Mouse (Mus musculus) forebrain, embryonic 16.5 days (tissue): ENCODE results near the gene Dusp12. TPM values are rescaled to one million over a fixed set of nuclear protein-coding genes. Genes with fewer than 3 reads are reported as not detected.

Source experiments
- ATAC-seq: fragments of 200-750 bp; cut with Nextera tagmentation; 2 replicates; pipeline ENCODE4 v1.8.0; 2017; ENCODE audit warnings: mild to moderate bottlenecking, moderate library complexity
- H3K27ac ChIP-seq: fragments of 300-500 bp; sonication (generic); 2 replicates; pipeline ENCODE4 v1.5.1; 2014; ENCODE audit warnings: low read length, control low read depth
- H3K27me3 ChIP-seq: fragments of 300-500 bp; sonication (generic); replicated peaks from 2 replicates; pipeline ENCODE4 v1.6.1; 2014; ENCODE audit warnings: low read length; ENCODE audit not compliant: control insufficient read depth, insufficient read depth
- H3K36me3 ChIP-seq: fragments of 300-500 bp; sonication (generic); 2 replicates; pipeline ENCODE4 v1.6.1; 2014; ENCODE audit not compliant: control insufficient read depth, insufficient read depth
- H3K4me1 ChIP-seq: fragments of 300-500 bp; sonication (generic); replicated peaks from 2 replicates; pipeline ENCODE4 v1.6.1; 2014; ENCODE audit warnings: low read length; ENCODE audit not compliant: control insufficient read depth, insufficient read depth
- H3K4me2 ChIP-seq: fragments of 300-500 bp; sonication (generic); 2 replicates; pipeline ENCODE4 v1.6.1; 2014; ENCODE audit warnings: mild to moderate bottlenecking, low read length, control low read depth
- H3K4me3 ChIP-seq: fragments of 300-500 bp; sonication (generic); replicated peaks from 2 replicates; pipeline ENCODE4 v1.5.1; 2014; ENCODE audit warnings: mild to moderate bottlenecking, low read length, control low read depth
- H3K9ac ChIP-seq: fragments of 300-500 bp; sonication (generic); replicated peaks from 2 replicates; pipeline ENCODE4 v1.6.1; 2014; ENCODE audit warnings: low read depth, low read length, control low read depth
- H3K9me3 ChIP-seq: fragments of 300-500 bp; sonication (generic); 2 replicates; pipeline ENCODE4 v1.6.1; 2016; ENCODE audit warnings: low read length; ENCODE audit not compliant: control insufficient read depth
- WGBS: fragments of 180-500 bp; shearing (Covaris S2); extraction: QIAGEN DNeasy Blood & Tissue Kit; methylation state at CpG from one replicate; pipeline ENCODE4 v1.1.7; 2014; 5-methylcytosine and 5-hydroxymethylcytosine counted together
- polyA plus RNA-seq: library from polyadenylated mRNA; unstranded; fragments of >200 nt; fragmentation: Nextera tagmentation; extraction: Ambion mirVana; gene quantifications from 2 replicates; pipeline ENCODE4 v1.2.1, GENCODE M21; 2015

Dusp12 gene
- polyA plus RNA-seq: 32.6 and 39.2 TPM in 2 replicates

DNA sequence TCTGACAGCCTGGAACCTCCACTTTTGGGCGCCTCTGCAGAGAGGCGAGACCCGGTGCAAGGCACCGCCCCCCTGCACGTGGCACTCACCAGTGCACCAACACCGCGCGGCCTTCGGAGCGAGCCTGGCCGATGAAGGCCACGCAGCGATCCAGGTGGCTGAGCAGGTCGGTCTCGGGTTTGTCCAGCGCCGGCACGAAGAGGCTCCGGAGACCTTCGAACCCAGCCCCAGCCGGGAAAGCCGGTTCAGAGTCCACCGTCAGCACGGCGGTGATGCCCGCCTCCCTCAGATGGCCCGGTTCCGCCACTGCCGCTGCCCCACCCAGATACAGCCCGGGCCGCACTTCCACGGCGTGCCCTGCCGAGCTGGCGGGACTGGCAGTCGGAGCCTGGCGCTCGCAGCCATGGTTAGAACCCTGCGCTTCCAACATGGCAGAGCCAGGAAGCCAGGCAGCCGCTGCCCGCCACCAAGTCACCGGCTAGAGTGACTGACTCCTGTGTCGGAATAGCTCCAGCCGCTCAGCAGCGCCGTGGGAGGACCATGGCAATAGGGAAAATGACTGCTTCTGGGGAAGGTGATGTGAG is at the start of gene Dusp12, which contains the start of gene Gm26620:
TSS of gene Dusp12 (minus strand) at position 563 of the 584 bp plus-strand sequence.
TSS of gene Gm26620 (plus strand) at position 88 of the 584 bp plus-strand sequence.
- H3K27ac ChIP-seq: peak within 1 kb of the TSS; percentile 78
- H3K36me3 ChIP-seq: no peaks in the 10 kb centered on the region
- H3K4me3 ChIP-seq: peak within 1 kb of the TSS; percentile 64
- ATAC-seq: peak; percentile 98
- H3K9ac ChIP-seq: peak within 1 kb of the TSS; percentile 73
- H3K4me1 ChIP-seq: peaks cover 15% of the 10 kb centered on the region
- no peaks in the 10 kb centered on the region for H3K27me3 ChIP-seq
- H3K9me3 ChIP-seq: no peaks in the 10 kb centered on the region
- peak within 1 kb of the TSS; percentile 83 for H3K4me2 ChIP-seq
- WGBS: under 1% methylated on average over 44 of the region's 46 CpGs

GRCm38 (mm10) chr1:170934383-170934782 is 49.0 kb upstream of the Dusp12 start:
- Histone ChIP-seq H3K9ac (no peak overlapping the region), H3K4me2 (no peak overlapping the region), H3K27me3 (no peaks in the 10 kb centered on the region), H3K9me3 (no peaks in the 10 kb centered on the region), H3K4me3 (no peak overlapping the region), H3K27ac (no peak overlapping the region), H3K4me1 (no peaks in the 10 kb centered on the region), H3K36me3 (no peaks in the 10 kb centered on the region)
- 88% methylated on average over 2 of the region's 2 CpGs for WGBS
- ATAC-seq: no peak

DNA sequence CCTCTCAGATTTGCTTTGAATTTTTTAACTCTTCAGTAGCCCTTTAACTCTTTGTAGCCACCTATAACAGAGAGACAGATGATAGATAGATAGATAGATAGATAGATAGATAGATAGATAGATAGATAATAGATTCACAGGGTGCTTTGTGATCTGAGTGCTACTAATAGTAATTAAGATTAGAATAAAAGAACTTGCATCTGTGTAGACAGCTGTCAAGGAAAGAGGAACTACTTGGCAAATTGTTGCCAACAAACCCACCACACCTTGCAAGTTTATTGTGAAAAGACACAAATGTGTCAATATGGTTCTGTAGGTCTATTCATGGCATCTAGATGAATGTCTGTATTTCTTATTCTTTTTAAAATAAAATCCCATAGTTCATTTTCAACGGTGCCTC is 48.6 kb upstream of the Dusp12 start:
- no peak overlapping the region for H3K4me3 ChIP-seq
- H3K4me1 ChIP-seq: no peaks in the 10 kb centered on the region
- H3K9me3 ChIP-seq: no peaks in the 10 kb centered on the region
- H3K27ac ChIP-seq: no peak overlapping the region
- H3K36me3 ChIP-seq: no peaks in the 10 kb centered on the region
- no peak overlapping the region for H3K9ac ChIP-seq
- whole genome bisulfite sequencing: 88% methylated on average over 1 of the region's 1 CpGs
- no peak for ATAC-seq
- no peak overlapping the region for H3K4me2 ChIP-seq
- no peaks in the 10 kb centered on the region for H3K27me3 ChIP-seq

DNA sequence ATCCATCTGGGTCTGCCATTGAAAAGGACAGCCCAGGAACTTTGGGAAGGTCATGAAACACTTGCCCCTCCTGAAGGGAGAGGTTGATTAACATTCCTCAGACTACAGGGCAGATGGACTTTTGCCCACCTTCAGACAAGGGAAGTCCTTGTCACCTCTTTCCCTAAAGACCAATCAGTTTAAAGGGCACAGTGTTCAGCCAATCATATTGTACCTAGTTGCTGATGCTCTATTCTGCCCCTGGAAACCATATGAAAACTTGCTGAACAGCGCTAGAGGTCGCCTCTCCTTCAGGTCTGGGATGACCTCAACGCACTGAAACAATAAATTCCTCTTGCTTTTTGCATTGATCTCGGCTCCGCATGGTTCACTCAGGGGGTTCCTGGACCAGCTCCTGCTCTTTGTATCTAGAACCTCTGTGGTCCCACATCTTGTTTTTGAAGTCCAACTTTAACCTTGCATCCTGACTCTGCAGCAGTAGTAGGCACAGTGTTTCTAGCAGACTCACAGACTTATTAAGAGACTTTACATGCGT is 48.1 kb upstream of the Dusp12 start:
- ATAC-seq: no peak
- H3K9ac ChIP-seq: no peak overlapping the region
- H3K4me2 ChIP-seq: no peak overlapping the region
- H3K27me3 ChIP-seq: no peaks in the 10 kb centered on the region
- no peaks in the 10 kb centered on the region for H3K36me3 ChIP-seq
- no peaks in the 10 kb centered on the region for H3K9me3 ChIP-seq
- WGBS: 71% methylated on average over 6 of the region's 6 CpGs
- H3K4me3 ChIP-seq: no peak overlapping the region
- no peaks in the 10 kb centered on the region for H3K4me1 ChIP-seq
- no peak overlapping the region for H3K27ac ChIP-seq

- Histone ChIP-seq H3K4me1 (no peaks in the 10 kb centered on the region), H3K4me3 (no peak overlapping the region), H3K9ac (no peak overlapping the region), H3K27ac (no peak overlapping the region), H3K9me3 (no peaks in the 10 kb centered on the region), H3K4me2 (no peak overlapping the region), H3K27me3 (no peaks in the 10 kb centered on the region), H3K36me3 (no peaks in the 10 kb centered on the region)
- 86% methylated on average over 3 of the region's 3 CpGs for WGBS
- no peak for ATAC-seq
Measured at GRCm38 (mm10) chr1:170932043-170932442, 46.7 kb upstream of the Dusp12 start.

- no peak overlapping the region for H3K27ac ChIP-seq
- no peaks in the 10 kb centered on the region for H3K36me3 ChIP-seq
- no peak overlapping the region for H3K9ac ChIP-seq
- ATAC-seq: no peak
- no peaks in the 10 kb centered on the region for H3K9me3 ChIP-seq
- H3K4me1 ChIP-seq: no peaks in the 10 kb centered on the region
- H3K27me3 ChIP-seq: no peaks in the 10 kb centered on the region
- 87% methylated on average over 4 of the region's 4 CpGs for WGBS
- no peak overlapping the region for H3K4me2 ChIP-seq
- H3K4me3 ChIP-seq: no peak overlapping the region
Measured at GRCm38 (mm10) chr1:170929245-170929644, 43.9 kb upstream of the Dusp12 start.

GRCm38 (mm10) chr1:170928467-170928866 is 43.1 kb upstream of the Dusp12 start:
- H3K36me3 ChIP-seq: no peaks in the 10 kb centered on the region
- no peaks in the 10 kb centered on the region for H3K9me3 ChIP-seq
- 70% methylated on average over 2 of the region's 2 CpGs for WGBS
- H3K27me3 ChIP-seq: no peaks in the 10 kb centered on the region
- no peak overlapping the region for H3K4me2 ChIP-seq
- ATAC-seq: no peak
- H3K9ac ChIP-seq: no peak overlapping the region
- H3K27ac ChIP-seq: no peak overlapping the region
- H3K4me3 ChIP-seq: no peak overlapping the region
- no peaks in the 10 kb centered on the region for H3K4me1 ChIP-seq

DNA sequence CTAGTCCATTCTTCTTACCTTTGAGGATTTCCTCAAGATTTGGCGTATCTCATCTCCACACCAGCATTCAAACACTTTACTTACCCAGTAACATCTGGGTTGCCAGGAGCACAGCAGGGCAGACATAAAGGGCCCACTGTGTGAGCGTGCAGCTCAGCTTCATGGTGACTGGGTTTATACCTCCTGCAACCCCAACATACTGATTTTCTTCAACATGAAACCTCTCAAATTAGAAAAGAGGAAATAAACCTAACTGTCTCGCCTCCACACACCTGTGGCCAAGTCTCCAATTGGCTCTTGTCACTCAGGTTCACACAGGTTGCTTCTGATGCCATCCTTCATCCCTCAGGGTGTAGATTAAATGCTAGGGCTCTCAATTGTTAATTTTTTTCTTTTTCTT is 42.0 kb upstream of the Dusp12 start, which contains the start of gene Fcrla:
TSS of gene Fcrla (minus strand) at position 206 of the 400 bp plus-strand sequence.
- Histone ChIP-seq H3K27ac (no peak within 1 kb of the TSS), H3K9ac (no peak within 1 kb of the TSS), H3K27me3 (no peaks in the 10 kb centered on the region), H3K4me1 (no peaks in the 10 kb centered on the region), H3K9me3 (no peaks in the 10 kb centered on the region), H3K4me3 (no peak within 1 kb of the TSS), H3K4me2 (no peak within 1 kb of the TSS), H3K36me3 (no peaks in the 10 kb centered on the region)
- 76% methylated on average over 3 of the region's 3 CpGs for WGBS
- no peak for ATAC-seq

DNA sequence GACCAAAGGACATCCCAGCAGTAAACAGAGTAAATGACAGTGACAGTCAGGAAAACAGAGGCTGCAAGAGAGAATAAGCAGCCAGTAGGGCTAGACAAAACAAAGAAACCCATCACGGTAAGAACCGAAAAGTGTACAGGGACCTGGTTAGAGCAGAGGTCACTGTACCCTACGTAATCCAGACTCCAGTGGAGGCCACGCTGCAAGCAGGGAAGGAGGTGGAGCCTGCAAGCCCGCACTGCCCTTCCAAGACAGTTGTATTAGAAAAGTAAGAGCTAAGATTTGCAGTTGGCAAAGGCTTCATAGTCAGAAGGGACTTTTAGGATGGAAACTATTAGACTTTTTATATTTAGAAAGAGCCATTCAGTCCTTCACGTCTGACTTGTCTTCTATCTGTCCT is 41.6 kb upstream of the Dusp12 start:
- no peak overlapping the region for H3K4me2 ChIP-seq
- H3K4me3 ChIP-seq: no peak overlapping the region
- no peaks in the 10 kb centered on the region for H3K4me1 ChIP-seq
- H3K9me3 ChIP-seq: no peaks in the 10 kb centered on the region
- no peaks in the 10 kb centered on the region for H3K27me3 ChIP-seq
- 72% methylated on average over 6 of the region's 6 CpGs for WGBS
- no peak for ATAC-seq
- H3K27ac ChIP-seq: no peak overlapping the region
- no peak overlapping the region for H3K9ac ChIP-seq
- H3K36me3 ChIP-seq: no peaks in the 10 kb centered on the region
